Mouse (Mus musculus) monocyte, adult 5-6 weeks (primary cell): ENCODE measurements around the gene Tmem165. TPM values are rescaled to one million over a fixed set of nuclear protein-coding genes. Genes with fewer than 3 reads are reported as not detected.

Experiments
- ATAC-seq: fragments of 153-309, 156-312 bp; replicated peaks from 2 replicates; pipeline ENCODE4 v1.8.0; 2017; ENCODE audit warnings: mild to moderate bottlenecking; ENCODE audit not compliant: low TSS enrichment, insufficient number of reproducible peaks, severe bottlenecking, poor library complexity, low FRiP score
- total RNA-seq: library from RNA; stranded (forward); fragments of 200-1000, 200-491, 200-594 nt; gene quantifications from 3 replicates; pipeline ENCODE4 v1.2.3, GENCODE M21; 2017

Tmem165 gene
- 34.7 to 57.4 TPM (median 42.1 TPM) in 3 replicates for total RNA-seq

DNA sequence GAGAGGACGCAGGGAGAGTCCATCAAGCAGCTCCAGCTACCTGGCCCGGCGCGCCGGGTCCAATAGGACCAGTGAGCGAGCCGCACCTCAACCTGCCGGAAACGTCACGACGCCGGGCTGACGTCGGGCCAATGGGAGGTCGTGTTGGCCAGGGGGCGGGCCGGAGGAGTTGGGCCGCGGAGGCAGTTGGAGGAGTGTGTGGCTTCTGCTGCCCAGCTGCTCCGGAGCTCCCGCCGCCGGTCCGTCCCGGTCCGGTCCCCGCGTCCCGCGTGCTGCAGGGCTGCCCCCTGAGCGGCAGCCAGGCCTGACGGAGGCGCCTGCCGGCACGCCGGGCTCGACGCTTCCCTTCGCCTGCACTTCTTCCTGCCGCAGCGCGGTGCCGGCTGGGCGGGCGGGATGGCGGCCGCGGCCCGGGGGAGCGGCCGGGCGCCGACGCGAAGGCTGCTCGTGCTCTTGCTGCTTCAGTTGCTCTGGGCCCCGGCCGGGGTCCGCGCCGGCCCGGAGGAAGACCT is at the start of gene Tmem165:
Tmem165 (plus strand) TSS at position 131 of the 512 bp plus-strand sequence.
- peak; percentile 92 for ATAC-seq

GRCm38 (mm10) chr5:76135644-76136043 is 48.0 kb upstream of the Tmem165 start:
- ATAC-seq, result no peak

GRCm38 (mm10) chr5:76136271-76136670 is 47.4 kb upstream of the Tmem165 start:
- 0 out of 2 replicates have a peak, but pooled peaks have one; percentile 36 for ATAC-seq

- no peak for ATAC-seq
Observed at GRCm38 (mm10) chr5:76137586-76137985, 46.1 kb upstream of the Tmem165 start.

- ATAC-seq, result no peak
Observed at GRCm38 (mm10) chr5:76138071-76138470, 45.6 kb upstream of the Tmem165 start.

DNA sequence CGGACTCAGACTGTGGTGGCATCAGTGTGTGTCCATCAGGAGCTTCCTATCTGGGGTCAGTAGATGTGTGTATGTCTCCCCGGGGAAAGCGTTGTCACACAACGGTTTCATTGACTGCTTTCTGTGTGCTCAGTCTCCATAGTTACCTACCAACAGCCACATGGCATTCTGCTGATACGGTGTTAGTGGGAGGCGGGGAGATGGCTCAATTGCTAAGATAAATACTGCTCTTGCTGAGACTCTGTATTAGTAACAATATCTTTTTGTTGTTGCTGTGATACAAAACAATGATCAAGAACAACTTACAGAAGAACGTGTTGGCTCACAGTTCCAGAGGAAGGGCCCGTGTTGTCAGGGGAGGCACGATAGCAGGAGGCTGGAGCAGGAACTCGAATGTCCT is 45.2 kb upstream of the Tmem165 start:
- no peak for ATAC-seq

DNA sequence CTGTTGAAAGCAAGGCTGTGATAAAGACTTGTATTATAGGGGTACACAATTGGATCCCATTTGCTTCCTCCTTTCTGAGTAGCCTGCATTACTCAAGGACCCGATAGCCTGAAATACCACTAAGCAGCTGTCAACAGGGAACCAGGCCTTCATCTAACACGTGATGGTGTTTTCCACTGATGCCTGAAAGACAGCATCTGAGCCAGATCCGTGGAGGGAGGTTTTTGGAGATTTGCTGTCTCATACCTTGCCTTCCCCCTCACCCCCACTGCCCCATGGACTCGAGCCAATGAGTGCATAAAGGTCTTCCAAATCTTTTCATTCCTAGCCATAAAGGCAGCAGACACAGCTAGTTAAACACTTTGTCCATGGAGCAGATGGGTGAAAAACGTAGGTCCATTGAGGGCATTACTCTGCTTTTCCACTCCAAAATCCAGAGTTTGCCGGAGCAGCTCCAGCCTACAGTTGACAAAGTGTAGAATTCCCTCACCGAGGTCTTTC is 44.5 kb upstream of the Tmem165 start:
- ATAC-seq, result no peak

DNA sequence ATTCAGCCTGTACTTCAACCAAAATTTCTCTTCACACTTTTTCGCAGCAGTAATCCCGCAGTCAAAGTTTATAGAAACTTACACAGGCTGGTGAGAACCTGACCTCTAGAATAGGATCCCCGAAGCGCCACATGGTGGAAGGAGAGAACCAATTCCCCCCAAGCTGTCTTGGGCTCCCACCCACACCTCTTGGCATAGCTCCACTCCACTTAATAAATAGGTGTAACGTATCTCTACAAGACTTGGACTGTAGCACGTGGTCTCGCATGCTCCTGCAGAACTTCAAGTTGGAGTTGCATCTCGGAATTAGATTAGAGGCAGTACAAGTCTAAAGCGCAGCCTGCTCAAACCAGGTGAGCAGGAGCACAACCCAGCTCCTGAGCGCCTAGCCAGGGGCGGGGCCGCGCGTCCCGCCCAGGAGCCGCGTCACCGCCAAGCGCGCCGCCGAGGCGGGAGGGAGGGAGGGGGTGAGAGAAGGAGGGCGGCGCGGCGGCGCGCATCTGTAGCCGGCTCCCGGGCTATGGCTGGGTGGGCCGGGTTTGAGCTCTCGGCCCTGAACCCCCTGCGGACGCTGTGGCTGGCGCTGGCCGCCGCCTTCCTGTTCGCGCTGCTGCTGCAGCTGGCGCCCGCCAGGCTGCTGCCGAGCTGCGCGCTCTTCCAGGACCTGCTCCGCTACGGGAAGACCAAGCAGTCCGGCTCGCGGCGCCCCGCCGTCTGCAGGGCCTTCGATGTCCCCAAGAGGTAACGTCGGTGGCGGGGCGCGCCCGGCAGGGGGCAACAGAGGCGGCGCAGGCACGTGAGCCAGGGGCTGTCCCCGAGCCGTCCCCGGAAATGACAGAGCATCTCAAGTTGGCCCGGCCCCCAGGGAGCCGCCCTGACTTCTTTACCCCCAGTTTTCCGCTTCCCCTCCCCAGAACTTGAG is 43.6 kb upstream of the Tmem165 start, which contains the start of gene Srd5a3:
Srd5a3 (plus strand) TSS at position 464 of the 922 bp plus-strand sequence.
- peak; percentile 83 for ATAC-seq

- ATAC-seq, result no peak
Observed at GRCm38 (mm10) chr5:76140730-76141066, 43.0 kb upstream of the Tmem165 start.

- ATAC-seq, result no peak
Observed at GRCm38 (mm10) chr5:76143356-76143755, 40.3 kb upstream of the Tmem165 start.

GRCm38 (mm10) chr5:76146401-76146800 is 37.3 kb upstream of the Tmem165 start:
- no peak for ATAC-seq

GRCm38 (mm10) chr5:76149436-76149835 is 34.2 kb upstream of the Tmem165 start:
- ATAC-seq, result no peak

DNA sequence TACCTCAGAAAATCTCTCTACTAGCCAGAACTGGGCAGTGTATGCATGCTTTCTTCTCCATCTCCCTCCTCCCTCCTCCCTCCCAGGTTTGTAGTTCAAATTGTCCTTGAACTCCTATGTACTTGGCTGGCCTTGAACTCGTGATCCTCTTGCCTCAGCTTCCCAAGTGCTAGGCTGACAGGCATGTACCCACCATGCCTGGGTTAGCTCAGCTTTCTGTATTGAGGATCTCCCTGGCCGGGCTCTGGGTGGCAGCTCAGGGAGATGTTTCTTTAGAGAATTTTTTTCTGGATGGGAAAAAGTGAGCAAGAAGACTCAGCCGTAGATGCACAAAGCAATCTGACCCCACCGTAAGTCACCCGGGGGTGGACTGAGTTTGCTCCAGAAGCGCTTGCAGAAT is 30.7 kb upstream of the Tmem165 start:
- no peak for ATAC-seq

DNA sequence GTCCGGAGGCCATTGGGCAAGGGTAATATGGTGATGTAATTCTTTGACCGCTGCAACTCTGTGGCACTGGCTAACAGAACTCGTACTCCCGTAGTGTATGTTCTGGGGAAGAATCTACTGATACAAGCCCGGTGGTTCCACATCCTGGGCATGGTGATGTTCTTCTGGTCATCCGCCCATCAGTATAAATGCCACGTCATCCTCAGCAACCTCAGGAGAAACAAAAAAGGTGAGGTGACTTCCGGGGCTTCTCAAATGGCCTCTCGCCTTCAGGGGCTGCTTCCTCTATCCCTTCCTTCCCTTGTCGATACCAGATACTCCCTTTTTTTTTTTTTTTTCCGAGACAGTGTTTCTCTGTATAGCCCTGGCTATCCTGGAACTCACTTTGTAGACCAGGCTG is 30.2 kb upstream of the Tmem165 start:
- no peak for ATAC-seq

- ATAC-seq, result no peak; the same call in 1 of the 2 replicates
Observed at GRCm38 (mm10) chr5:76154434-76155165, 29.1 kb upstream of the Tmem165 start.

DNA sequence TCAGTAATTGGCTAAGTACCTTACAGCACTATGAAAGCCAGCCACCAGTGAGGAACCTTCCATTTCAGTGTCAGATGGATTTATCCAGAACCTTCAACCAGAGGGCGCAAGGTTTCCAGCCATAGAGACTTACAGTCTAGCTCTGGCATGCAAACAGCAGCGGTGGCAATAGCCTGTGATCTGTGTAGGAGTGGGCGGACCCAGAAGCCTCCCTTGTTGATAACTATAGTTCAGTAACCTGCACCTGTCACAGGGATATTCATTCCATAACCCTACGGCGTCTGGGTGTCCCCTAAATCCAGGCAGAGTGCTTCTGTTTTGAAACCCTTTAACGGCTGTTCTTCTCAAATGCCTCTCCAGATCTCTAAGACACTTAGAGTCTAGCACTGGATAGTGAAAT is 24.1 kb upstream of the Tmem165 start:
- ATAC-seq, result no peak

DNA sequence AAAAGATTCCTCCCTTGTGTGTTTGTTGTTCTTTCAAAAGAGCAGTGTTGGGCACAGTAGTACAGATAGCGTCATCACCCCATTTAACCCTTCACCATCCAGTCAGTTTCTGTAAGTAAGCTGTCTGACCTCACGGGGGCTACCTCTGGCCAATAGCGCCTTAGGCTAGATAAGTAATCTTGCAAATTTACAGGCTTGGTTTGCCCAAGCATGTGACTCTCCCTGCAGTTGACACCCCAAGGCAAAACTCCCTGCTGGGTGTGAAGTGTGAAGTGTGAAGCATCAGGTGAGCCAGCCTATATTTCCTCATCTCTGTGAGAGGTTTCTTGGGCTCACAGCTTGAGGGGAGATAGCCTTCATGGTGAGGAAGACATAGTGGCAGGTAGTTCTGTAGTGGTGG is 23.6 kb upstream of the Tmem165 start:
- ATAC-seq, result no peak

- no peak for ATAC-seq
Observed at GRCm38 (mm10) chr5:76161491-76161890, 22.2 kb upstream of the Tmem165 start.

DNA sequence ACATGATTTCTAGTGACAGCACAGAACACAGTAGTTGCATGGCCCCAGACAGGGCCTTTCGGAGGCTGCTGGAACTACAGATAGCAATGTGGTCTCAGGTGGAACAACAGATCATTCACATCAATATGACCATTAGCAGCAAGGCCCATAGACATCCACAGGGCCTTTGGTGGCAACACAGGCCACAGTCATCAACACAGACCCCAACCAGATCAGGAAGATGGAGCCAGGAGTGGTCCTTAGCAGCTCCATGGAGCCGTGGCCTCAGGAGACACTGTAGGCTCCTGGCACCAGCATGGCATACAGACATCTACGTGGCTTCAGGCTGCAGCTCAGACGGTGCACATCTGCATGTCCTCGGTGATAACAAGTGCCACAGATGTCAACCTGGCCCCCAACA is 20.8 kb upstream of the Tmem165 start:
- no peak for ATAC-seq
